Mouse (Mus musculus): ENCODE data around the gene Coro1c. TPM values are rescaled to one million over a fixed set of nuclear protein-coding genes. Genes with fewer than 3 reads are reported as not detected.

The Coro1c gene
- polyA plus RNA-seq (2015; fragmentation: Nextera tagmentation; extraction: Ambion mirVana), result 72.7 and 95.4 TPM in 2 replicates

DNA sequence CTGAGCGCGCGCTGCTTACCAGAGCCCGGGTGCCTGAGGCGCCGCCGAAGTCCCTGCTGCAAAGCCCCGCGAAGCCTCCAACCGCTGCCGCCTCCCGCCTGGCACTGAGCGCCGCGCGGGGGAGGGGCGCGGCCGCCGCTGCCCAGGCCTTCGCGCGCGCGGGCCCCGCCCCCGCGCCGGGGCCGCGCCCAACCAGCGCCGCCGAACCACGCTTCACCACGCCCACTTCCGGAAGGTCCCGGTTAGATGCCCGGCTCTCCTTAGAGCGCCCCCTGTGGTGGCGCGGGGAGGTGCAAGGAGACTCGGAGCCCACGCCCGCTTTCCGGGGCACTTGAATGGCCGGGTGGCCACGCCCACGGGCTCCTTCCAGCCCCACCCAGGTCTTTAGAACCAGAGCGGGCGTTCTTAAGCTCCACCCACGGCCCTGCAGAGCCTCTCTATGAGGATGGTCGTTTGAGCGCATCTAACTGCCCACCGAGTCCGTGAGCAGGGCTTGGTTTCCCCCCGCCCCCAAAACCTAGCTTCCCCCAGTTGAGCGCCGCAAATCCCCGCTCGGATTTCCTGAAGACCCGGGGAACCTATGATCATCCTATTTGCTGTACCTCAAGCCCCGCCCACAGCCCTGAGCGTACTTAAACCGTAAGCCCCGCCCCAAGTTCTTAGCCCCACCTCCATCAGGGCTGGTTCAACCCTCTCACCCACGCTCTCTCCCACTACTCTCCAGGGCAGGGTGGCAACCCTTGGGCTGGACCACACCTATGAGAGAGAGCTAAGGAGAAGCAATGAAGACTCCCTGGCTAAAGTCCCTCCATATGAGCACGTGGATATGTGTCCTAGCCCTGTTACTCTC, at the start of gene Coro1c:
Gene Coro1c, minus strand, starts transcription at position 167 of the 850 bp plus-strand sequence.
- peak within 1 kb of the TSS; percentile 80 for H3K4me2 ChIP-seq
- no peaks in the 10 kb centered on the region for H3K9me3 ChIP-seq (replicated peaks)
- no peaks in the 10 kb centered on the region for H3K27me3 ChIP-seq
- H3K9ac ChIP-seq, result peak within 1 kb of the TSS; percentile 94
- H3K4me1 ChIP-seq (replicated peaks), result peaks cover 40% of the 10 kb centered on the region
- no peaks in the 10 kb centered on the region for H3K36me3 ChIP-seq
- H3K27ac ChIP-seq, result peak within 1 kb of the TSS; percentile 97
- WGBS, result under 1% methylated on average over 56 of the region's 68 CpGs
- peak within 1 kb of the TSS; percentile 92 for H3K4me3 ChIP-seq
- ATAC-seq (replicated peaks; ENCODE audit: insufficient number of reproducible peaks, insufficient read depth, low FRiP score, low read depth), result peak; percentile 86

DNA sequence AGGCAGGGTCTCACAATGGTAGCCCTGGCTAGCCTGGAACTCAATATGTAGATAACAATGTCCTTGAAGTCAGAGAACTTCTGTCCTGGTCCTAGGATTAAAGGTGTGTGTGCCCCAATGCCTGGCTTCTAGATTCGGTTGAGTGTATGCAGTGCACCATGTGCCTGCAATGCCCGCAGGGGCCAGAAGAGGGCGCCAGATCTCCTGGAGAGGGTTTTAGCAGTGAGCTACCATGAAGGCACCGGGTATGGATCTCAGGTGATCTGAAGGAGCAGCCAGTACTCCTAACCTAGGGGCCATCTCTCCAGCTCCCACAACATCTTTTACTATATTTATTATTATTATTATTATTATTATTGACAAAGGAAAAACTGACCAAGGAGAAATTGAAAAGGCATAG, 48.0 kb upstream of the Coro1c start:
- 7% methylated on average over 4 of the region's 4 CpGs for WGBS
- no peak overlapping the region for H3K4me2 ChIP-seq
- H3K4me3 ChIP-seq, result no peak overlapping the region
- H3K27ac ChIP-seq, result no peak overlapping the region
- no peaks in the 10 kb centered on the region for H3K9me3 ChIP-seq (replicated peaks)
- ATAC-seq (replicated peaks; ENCODE audit: insufficient number of reproducible peaks, insufficient read depth, low FRiP score, low read depth), result peak; percentile 44; the same call in 1 of the 2 replicates
- peaks cover 29% of the 10 kb centered on the region for H3K36me3 ChIP-seq
- peaks cover 33% of the 10 kb centered on the region for H3K4me1 ChIP-seq (replicated peaks)
- no peaks in the 10 kb centered on the region for H3K27me3 ChIP-seq
- H3K9ac ChIP-seq, result no peak overlapping the region

DNA sequence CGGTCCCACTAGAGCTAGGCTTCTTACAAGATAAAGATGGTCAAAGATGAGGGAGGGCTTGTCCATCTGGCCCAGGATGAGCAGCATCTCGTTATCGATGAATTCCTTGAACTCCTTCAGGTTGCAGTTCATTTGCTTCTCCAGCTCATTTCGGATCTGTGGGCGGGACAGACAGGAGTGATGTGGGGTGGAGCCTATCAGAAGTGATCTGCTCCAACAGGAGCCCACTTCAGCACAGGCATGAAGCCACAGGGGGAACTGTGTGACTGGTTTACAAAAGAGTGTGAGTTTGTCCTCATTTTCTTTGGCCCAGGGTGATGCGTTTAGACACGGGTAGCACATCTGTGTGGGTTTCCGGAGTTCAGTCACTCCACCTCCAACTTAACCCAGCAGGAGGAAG, 47.1 kb upstream of the Coro1c start:
- Histone ChIP-seq H3K9me3 (replicated peaks) (no peaks in the 10 kb centered on the region), H3K9ac (no peak overlapping the region), H3K27ac (peak overlapping the region; percentile 10; the same call in 1 of the 2 replicates), H3K36me3 (peaks cover 24% of the 10 kb centered on the region), H3K4me2 (no peak overlapping the region), H3K4me1 (replicated peaks) (peaks cover 40% of the 10 kb centered on the region), H3K4me3 (no peak overlapping the region), H3K27me3 (no peaks in the 10 kb centered on the region)
- ATAC-seq (replicated peaks; ENCODE audit: insufficient number of reproducible peaks, insufficient read depth, low FRiP score, low read depth), result no peak
- WGBS, result 78% methylated on average over 8 of the region's 8 CpGs

DNA sequence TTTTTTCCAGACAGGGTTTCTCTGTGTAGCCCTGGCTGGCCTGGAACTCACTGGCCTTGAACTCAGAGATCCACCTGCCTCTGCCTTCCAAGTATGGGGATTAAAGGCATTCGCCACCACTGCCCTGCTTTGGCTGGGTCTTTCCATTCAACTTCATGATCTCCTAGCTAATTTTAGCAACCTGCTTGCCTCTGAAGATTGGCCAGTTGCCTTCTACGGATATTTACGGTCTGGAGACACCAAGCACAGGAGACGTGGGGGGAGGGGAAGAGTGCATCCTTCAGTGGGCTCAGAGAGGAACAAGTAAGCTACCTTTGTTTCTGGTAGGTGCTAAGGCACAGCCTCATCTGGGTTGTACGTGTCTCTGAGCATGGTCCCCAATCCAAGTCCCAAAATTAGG, 46.7 kb upstream of the Coro1c start:
- H3K9ac ChIP-seq, result no peak overlapping the region
- H3K4me2 ChIP-seq, result no peak overlapping the region
- H3K9me3 ChIP-seq (replicated peaks), result no peaks in the 10 kb centered on the region
- no peaks in the 10 kb centered on the region for H3K27me3 ChIP-seq
- 54% methylated on average over 5 of the region's 5 CpGs for WGBS
- H3K4me1 ChIP-seq (replicated peaks), result peaks cover 44% of the 10 kb centered on the region
- H3K27ac ChIP-seq, result peak overlapping the region; percentile 10; the same call in 1 of the 2 replicates
- no peak for ATAC-seq (replicated peaks; ENCODE audit: insufficient number of reproducible peaks, insufficient read depth, low FRiP score, low read depth)
- no peak overlapping the region for H3K4me3 ChIP-seq
- peaks cover 25% of the 10 kb centered on the region for H3K36me3 ChIP-seq

DNA sequence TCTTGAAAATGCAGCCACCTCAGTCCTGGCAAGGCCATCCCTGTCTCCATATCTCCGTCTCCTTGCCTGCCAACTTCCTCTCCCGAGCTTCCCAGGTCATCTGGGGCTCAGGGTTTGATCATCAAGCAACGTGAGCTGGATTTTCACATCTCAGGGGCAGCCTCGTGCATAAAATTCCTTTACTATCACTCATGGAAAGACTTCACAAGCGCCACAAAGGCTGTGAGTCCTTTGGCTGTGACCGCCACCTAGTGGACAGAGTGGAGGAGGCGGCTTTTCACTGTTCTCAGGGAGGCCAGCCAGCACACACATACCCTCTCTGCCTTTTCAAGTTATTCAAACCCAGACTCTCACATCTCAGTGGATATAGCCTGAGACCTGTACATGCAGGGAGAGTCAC, 45.9 kb upstream of the Coro1c start:
- peak overlapping the region; percentile 80 for H3K27ac ChIP-seq
- no peaks in the 10 kb centered on the region for H3K27me3 ChIP-seq
- peak; percentile 40 for ATAC-seq (replicated peaks; ENCODE audit: insufficient number of reproducible peaks, insufficient read depth, low FRiP score, low read depth)
- WGBS, result 5% methylated on average over 7 of the region's 7 CpGs
- H3K9me3 ChIP-seq (replicated peaks), result no peaks in the 10 kb centered on the region
- H3K4me3 ChIP-seq, result no peak overlapping the region
- H3K4me2 ChIP-seq, result 0 out of 2 replicates have a peak overlapping the region, but pooled peaks have one; percentile 24
- peaks cover 34% of the 10 kb centered on the region for H3K36me3 ChIP-seq
- no peak overlapping the region for H3K9ac ChIP-seq
- H3K4me1 ChIP-seq (replicated peaks), result peaks cover 46% of the 10 kb centered on the region

DNA sequence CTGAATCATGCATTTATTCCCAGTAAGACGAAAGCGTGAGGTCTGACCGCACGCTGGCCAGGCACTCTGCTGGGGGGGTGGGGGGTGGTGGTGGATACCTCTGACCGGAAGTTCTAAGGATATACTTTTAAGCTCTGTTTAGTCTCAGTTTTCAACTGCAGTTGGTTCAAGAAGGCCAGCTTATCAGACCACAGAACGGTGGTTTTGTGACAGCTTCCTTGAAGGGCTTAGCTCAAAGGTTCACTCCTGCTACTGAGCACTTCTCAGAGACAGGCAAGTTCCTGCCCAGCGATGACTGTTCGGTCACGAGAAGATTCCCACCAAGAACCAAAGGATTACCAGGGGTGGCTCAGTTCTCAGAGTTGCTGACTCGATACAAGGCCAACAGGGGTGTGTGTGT, 44.0 kb upstream of the Coro1c start:
- Histone ChIP-seq H3K36me3 (peaks cover 47% of the 10 kb centered on the region), H3K27me3 (no peaks in the 10 kb centered on the region), H3K4me3 (no peak overlapping the region), H3K4me1 (replicated peaks) (peaks cover 46% of the 10 kb centered on the region), H3K4me2 (no peak overlapping the region), H3K9me3 (replicated peaks) (no peaks in the 10 kb centered on the region), H3K9ac (no peak overlapping the region), H3K27ac (peak overlapping the region; percentile 79)
- WGBS, result 51% methylated on average over 10 of the region's 10 CpGs
- ATAC-seq (replicated peaks; ENCODE audit: insufficient number of reproducible peaks, insufficient read depth, low FRiP score, low read depth), result no peak

DNA sequence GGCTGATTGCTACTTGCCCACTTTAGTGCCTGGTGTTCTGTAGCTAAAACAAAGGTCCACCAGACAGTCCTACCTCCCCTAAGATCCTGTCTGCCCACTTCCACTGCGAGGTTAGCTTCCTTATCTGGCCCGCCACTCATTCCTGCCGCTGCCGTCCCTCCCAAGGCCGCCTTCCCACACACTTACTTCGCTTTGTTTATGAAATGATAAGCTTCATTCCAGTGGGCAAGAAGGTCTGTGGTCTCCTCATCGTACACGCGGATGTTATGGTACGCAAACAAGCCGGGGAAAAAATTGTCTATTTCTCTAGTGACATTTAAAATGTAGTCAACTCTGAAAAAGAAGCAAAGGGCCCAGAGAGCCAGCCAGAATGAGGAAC, 43.1 kb upstream of the Coro1c start:
- H3K4me2 ChIP-seq, result peak overlapping the region; percentile 26
- 14% methylated on average over 11 of the region's 11 CpGs for WGBS
- 0 out of 2 replicates have a peak, but pooled peaks have one; percentile 14 for ATAC-seq (replicated peaks; ENCODE audit: insufficient number of reproducible peaks, insufficient read depth, low FRiP score, low read depth)
- H3K9me3 ChIP-seq (replicated peaks), result no peaks in the 10 kb centered on the region
- peaks cover 51% of the 10 kb centered on the region for H3K36me3 ChIP-seq
- H3K27me3 ChIP-seq, result no peaks in the 10 kb centered on the region
- H3K9ac ChIP-seq, result peak overlapping the region; percentile 30; the same call in 1 of the 2 replicates
- peaks cover 46% of the 10 kb centered on the region for H3K4me1 ChIP-seq (replicated peaks)
- no peak overlapping the region for H3K4me3 ChIP-seq
- peak overlapping the region; percentile 79 for H3K27ac ChIP-seq

DNA sequence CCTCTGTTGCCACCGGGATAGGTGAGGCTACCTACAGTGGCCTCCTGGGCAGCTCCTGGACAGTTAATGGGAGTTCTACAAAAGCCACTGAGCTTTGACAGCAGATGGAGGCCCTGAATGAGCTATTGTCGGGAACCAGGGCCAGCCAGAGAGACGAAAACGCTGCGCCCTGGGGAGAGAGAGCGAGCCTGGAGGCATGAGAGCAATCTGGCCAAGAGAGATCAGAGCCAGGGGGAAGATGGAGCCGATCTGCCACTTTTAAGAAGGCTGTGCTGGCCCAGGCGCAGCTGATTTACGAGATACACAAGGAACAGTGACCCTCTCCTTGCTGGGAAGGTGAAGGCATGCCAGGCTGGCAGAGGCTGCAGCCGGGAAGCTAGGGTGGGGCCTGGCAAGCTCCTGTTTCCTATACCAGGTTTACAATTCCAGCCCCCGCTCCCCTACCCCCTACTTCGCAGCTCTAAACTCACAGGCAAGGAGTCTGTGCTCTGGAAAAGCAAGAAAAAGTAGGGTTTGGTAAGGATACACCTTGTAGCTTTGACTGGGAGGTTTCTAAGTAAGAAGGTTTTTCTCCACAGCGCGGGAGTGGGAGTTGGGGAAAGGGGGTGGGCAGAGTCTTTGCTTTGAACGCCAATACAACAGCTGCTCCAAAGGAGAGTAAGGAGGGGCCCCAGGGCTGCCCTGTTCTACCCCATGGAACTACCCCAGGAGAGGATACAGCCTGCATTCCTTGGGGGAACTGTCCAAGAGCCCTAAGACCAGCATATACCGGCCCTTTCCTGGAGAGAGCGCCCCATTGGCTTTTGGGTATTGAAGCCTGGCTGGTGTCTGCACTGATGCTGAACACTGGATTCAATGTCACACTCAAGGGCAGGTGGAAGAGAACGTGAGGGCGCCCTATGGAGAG, 42.5 kb upstream of the Coro1c start:
- Histone ChIP-seq H3K27me3 (no peaks in the 10 kb centered on the region), H3K36me3 (peaks cover 57% of the 10 kb centered on the region), H3K9me3 (replicated peaks) (no peaks in the 10 kb centered on the region), H3K4me2 (peak overlapping the region; percentile 26), H3K9ac (peak overlapping the region; percentile 30; the same call in 1 of the 2 replicates), H3K4me1 (replicated peaks) (peaks cover 46% of the 10 kb centered on the region), H3K4me3 (no peak overlapping the region), H3K27ac (peak overlapping the region; percentile 79)
- peak; percentile 32; the same call in 1 of the 2 replicates for ATAC-seq (replicated peaks; ENCODE audit: insufficient number of reproducible peaks, insufficient read depth, low FRiP score, low read depth)
- WGBS, result 59% methylated on average over 19 of the region's 19 CpGs

DNA sequence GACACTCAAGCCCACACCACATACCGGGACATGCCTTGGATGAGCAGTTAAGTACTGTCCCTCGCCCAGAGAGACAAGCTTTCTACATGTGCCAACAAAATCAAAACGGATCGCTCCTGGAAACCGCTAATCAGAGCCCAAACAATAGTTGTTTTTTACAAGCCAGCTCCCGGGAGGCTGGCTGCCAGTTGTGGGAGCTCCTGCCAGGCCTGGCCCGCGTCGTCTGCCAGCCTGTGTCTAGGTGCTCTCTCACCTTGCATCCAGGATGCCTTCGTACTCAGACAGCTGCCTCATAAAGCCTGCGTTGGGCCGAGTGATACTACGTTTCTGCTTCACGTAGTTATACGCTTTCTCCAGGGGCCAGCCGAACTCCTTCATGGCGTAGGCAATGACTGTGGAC, 41.6 kb upstream of the Coro1c start:
- no peak for ATAC-seq (replicated peaks; ENCODE audit: insufficient number of reproducible peaks, insufficient read depth, low FRiP score, low read depth)
- peaks cover 63% of the 10 kb centered on the region for H3K36me3 ChIP-seq
- peaks cover 40% of the 10 kb centered on the region for H3K4me1 ChIP-seq (replicated peaks)
- H3K27me3 ChIP-seq, result no peaks in the 10 kb centered on the region
- peak overlapping the region; percentile 79; the same call in 1 of the 2 replicates for H3K27ac ChIP-seq
- no peak overlapping the region for H3K4me2 ChIP-seq
- H3K9me3 ChIP-seq (replicated peaks), result no peaks in the 10 kb centered on the region
- WGBS, result 86% methylated on average over 17 of the region's 17 CpGs
- H3K9ac ChIP-seq, result no peak overlapping the region
- no peak overlapping the region for H3K4me3 ChIP-seq

DNA sequence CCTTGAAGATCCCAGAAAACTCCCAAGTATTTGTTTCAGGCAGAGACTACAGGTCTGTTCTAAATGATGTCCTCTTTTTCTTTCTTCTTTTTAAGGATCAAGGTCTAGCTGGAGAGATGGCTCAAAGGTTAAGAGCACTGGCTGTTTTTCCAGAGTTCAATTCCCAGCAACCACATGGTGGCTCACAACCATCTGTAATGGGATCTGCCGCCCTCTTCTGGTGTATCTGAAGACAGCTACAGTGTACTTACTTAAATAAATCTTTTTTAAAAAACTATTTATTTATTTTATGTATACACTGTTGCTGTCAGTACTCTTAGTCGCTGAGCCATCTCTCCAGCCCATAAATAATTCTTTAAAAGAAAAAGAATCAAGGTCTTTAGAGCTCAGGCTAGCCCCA, 38.7 kb upstream of the Coro1c start:
- peaks cover 78% of the 10 kb centered on the region for H3K36me3 ChIP-seq
- 69% methylated on average over 2 of the region's 2 CpGs for WGBS

DNA sequence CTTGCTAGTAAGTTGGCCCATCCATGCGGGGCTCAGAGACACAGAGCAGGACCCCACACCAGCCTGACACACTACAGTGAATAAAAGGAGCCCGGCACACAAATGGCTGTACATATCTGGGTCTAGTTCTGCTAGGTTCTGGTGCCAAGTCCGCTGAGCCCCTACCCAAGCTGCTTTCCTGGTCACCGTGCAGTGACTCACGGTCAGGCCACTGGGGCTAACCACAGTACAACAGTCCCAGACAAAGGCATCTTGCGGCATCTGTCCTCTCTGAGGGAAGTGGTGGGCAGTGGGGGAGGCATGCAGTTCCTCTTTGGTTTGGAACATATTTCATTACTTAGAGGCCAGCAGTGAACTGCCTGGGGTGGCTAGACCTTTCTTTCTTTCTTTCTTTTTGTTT, 36.6 kb upstream of the Coro1c start:
- no peak overlapping the region for H3K9ac ChIP-seq
- peaks cover 95% of the 10 kb centered on the region for H3K36me3 ChIP-seq
- no peaks in the 10 kb centered on the region for H3K9me3 ChIP-seq (replicated peaks)
- WGBS, result 90% methylated on average over 6 of the region's 6 CpGs
- H3K27ac ChIP-seq, result no peak overlapping the region
- no peak overlapping the region for H3K4me2 ChIP-seq
- H3K4me3 ChIP-seq, result no peak overlapping the region
- no peaks in the 10 kb centered on the region for H3K27me3 ChIP-seq
- H3K4me1 ChIP-seq (replicated peaks), result peaks cover under 1% of the 10 kb centered on the region; the same call in 1 of the 2 replicates
- no peak for ATAC-seq (replicated peaks; ENCODE audit: insufficient number of reproducible peaks, insufficient read depth, low FRiP score, low read depth)

More for the DNA sequence above, 38.7 kb upstream of the Coro1c start:
- Histone ChIP-seq H3K9me3 (replicated peaks) (no peaks in the 10 kb centered on the region), H3K4me3 (no peak overlapping the region), H3K27me3 (no peaks in the 10 kb centered on the region), H3K4me2 (no peak overlapping the region), H3K27ac (no peak overlapping the region), H3K4me1 (replicated peaks) (peaks cover 21% of the 10 kb centered on the region), H3K9ac (no peak overlapping the region)
- ATAC-seq (replicated peaks; ENCODE audit: insufficient number of reproducible peaks, insufficient read depth, low FRiP score, low read depth), result no peak

All from heart, embryonic 15.5 days (tissue).